ENCODE assay signal across 7 mouse cellular contexts in genomic region chr9:45505487-45505939, GRCm38 (mm10).
DNase-seq lines count a peak whose midpoint lies in the region; ATAC-seq and TF ChIP-seq lines count a peak whose summit lies in the region.

No protein-coding gene starts in this region.

- DNase-seq in MN1 (ENCODE audit: low spot score), result peak; percentile 35
- DNase-seq in c-Kit-positive CD71-positive TER-119-negative erythroid progenitor cells, embryonic 14.5 days (ENCODE audit: low read depth), result peak; percentile 35
- no peak for DNase-seq in hindbrain, embryonic 14.5 days (ENCODE audit: low spot score)
- DNase-seq in gastrocnemius, adult 2 months, result no peak

- H3K9ac ChIP-seq in hindbrain, embryonic 14.5 days, result no peak overlapping the region

- H3K4me2 ChIP-seq in hindbrain, embryonic 14.5 days (replicated peaks), result no peak overlapping the region

- intact Hi-C loops in gastrocnemius, adult 2 months (cut with DNase I), result no loop called here

- H3K27me3 ChIP-seq in hindbrain, embryonic 14.5 days (ENCODE audit: control insufficient read depth, insufficient read depth, low read length), result no peaks in the 10 kb centered on the region

- WGBS in hindbrain, embryonic 14.5 days, result 57% methylated on average over 4 of the region's 4 CpGs

- H3K9me3 ChIP-seq in hindbrain, embryonic 14.5 days (ENCODE audit: control insufficient read depth, low read length), result no peaks in the 10 kb centered on the region

- ATAC-seq in hindbrain, embryonic 14.5 days (ENCODE audit: low FRiP score), result peak; percentile 61; the same call in 1 of the 2 replicates
- peak; percentile 88 for ATAC-seq in megakaryocyte-erythroid progenitor cell, adult 5-6 weeks (replicated peaks; ENCODE audit: low FRiP score, low TSS enrichment, poor library complexity, severe bottlenecking)
- no peak for ATAC-seq in erythroblast, adult 5-6 weeks (replicated peaks; ENCODE audit: low FRiP score, poor library complexity, severe bottlenecking)
- ATAC-seq in activated CD4-positive, CD25-positive, alpha-beta regulatory T cell, adult 4 months, result no peak

- peaks cover 32% of the 10 kb centered on the region for H3K4me1 ChIP-seq in hindbrain, embryonic 14.5 days (replicated peaks; ENCODE audit: control insufficient read depth, insufficient read depth, low read length)

- TF ChIP-seq CTCF in gastrocnemius, adult 2 months (IDR thresholded peaks at IDR 0.05), result no peak

- peak overlapping the region; percentile 45 for H3K27ac ChIP-seq in hindbrain, embryonic 14.5 days
- no peak overlapping the region for H3K27ac ChIP-seq in gastrocnemius, adult 2 months

- H3K4me3 ChIP-seq in hindbrain, embryonic 14.5 days (replicated peaks; ENCODE audit: low read length), result no peak overlapping the region
- H3K4me3 ChIP-seq in gastrocnemius, adult 2 months, result no peak overlapping the region

- H3K36me3 ChIP-seq in hindbrain, embryonic 14.5 days (replicated peaks; ENCODE audit: control insufficient read depth, insufficient read depth), result no peaks in the 10 kb centered on the region

Comparison
In these comparisons a context has a peak if more than half of its experiments do, and no peak if none do; other contexts are left out.
1. DNase-seq: peak in MN1 (single experiment) and c-Kit-positive CD71-positive TER-119-negative erythroid progenitor cells, embryonic 14.5 days (single experiment); none in hindbrain, embryonic 14.5 days (single experiment) and gastrocnemius, adult 2 months (single experiment).
2. ATAC-seq: peak in hindbrain, embryonic 14.5 days (single experiment) and megakaryocyte-erythroid progenitor cell, adult 5-6 weeks (single experiment); none in erythroblast, adult 5-6 weeks (single experiment) and activated CD4-positive, CD25-positive, alpha-beta regulatory T cell, adult 4 months (single experiment).